Mouse (Mus musculus) heart, embryonic 16.5 days (tissue): ENCODE data around the gene Glb1l2. TPM values are rescaled to one million over a fixed set of nuclear protein-coding genes. Genes with fewer than 3 reads are reported as not detected.
A peak's percentile ranks its signal among the peaks of the same experiment; 100 is the strongest.

Experiments used
- ATAC-seq: fragments of 200-750 bp; cut with Nextera tagmentation; replicated peaks from 2 replicates; pipeline ENCODE4 v1.8.0; 2017; ENCODE audit warnings: moderate number of reproducible peaks; ENCODE audit not compliant: insufficient read depth, low FRiP score; ENCODE audit errors: extremely low read depth
- H3K27ac ChIP-seq: fragments of 300-500 bp; sonication (generic); 2 replicates; pipeline ENCODE4 v1.5.1; 2014; ENCODE audit warnings: mild to moderate bottlenecking, low read length, control low read depth, moderate library complexity
- H3K27me3 ChIP-seq: fragments of 300-500 bp; sonication (generic); 2 replicates; pipeline ENCODE4 v1.6.1; 2014; ENCODE audit warnings: low read length, mixed read lengths; ENCODE audit not compliant: control insufficient read depth, insufficient read depth
- H3K36me3 ChIP-seq: fragments of 300-500 bp; sonication (generic); 2 replicates; pipeline ENCODE4 v1.6.1; 2014; ENCODE audit not compliant: control insufficient read depth, insufficient read depth
- H3K4me1 ChIP-seq: fragments of 300-500 bp; sonication (generic); 2 replicates; pipeline ENCODE4 v1.6.1; 2014; ENCODE audit warnings: low read length, mixed read lengths; ENCODE audit not compliant: control insufficient read depth, insufficient read depth
- H3K4me2 ChIP-seq: fragments of 300-500 bp; sonication (generic); 2 replicates; pipeline ENCODE4 v1.6.1; 2014; ENCODE audit warnings: low read depth, mild to moderate bottlenecking, control low read depth, low read length
- H3K4me3 ChIP-seq: fragments of 300-500 bp; sonication (generic); 2 replicates; pipeline ENCODE4 v1.5.1; 2014; ENCODE audit warnings: mild to moderate bottlenecking, control low read depth, low read length
- H3K9ac ChIP-seq: fragments of 300-500 bp; sonication (generic); 2 replicates; pipeline ENCODE4 v1.6.1; 2014; ENCODE audit warnings: low read length, control low read depth
- H3K9me3 ChIP-seq: fragments of 300-500 bp; sonication (generic); replicated peaks from 2 replicates; pipeline ENCODE4 v1.6.1; 2016; ENCODE audit warnings: low read length; ENCODE audit not compliant: control insufficient read depth
- WGBS: fragments of 180-500 bp; shearing (Covaris S2); extraction: QIAGEN DNeasy Blood & Tissue Kit; methylation state at CpG from one replicate; pipeline ENCODE4 v1.1.7; 2014; 5-methylcytosine and 5-hydroxymethylcytosine counted together
- polyA plus RNA-seq: library from polyadenylated mRNA; unstranded; fragments of >200 nt; fragmentation: Nextera tagmentation; extraction: Ambion mirVana; gene quantifications from 2 replicates; pipeline ENCODE4 v1.2.1, GENCODE M21; 2015

The Glb1l2 gene
- polyA plus RNA-seq, 1 experiment from 2014 or later = 1.00 TPM

DNA sequence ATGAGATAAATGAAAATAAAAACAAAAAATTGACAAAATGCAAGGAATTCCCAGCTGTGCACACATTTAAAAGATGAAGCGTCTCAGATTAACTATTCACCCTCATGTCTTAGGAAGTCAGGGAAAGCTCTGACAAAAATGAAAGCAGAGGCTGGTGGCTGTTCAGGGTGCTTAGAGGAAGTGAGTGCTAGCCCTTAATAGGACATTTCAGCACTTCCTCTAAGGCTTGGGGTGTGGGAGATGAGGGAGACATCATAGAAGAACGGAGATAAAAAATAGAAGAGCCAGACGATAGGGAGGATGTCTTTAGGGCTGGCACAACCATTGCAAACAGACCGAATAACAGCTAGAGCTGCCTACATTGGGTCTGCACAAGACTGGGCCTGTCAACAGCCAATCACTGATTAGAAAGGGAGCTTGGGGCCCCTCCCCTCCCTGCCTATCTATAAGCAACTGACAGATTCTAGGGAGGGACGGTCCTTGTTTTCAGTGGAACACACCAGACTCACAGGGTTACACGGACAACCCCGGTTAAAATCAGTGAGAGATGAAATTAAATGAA lies 22.8 kb downstream of the Glb1l2 start:
- Histone ChIP-seq H3K9ac (no peak overlapping the region), H3K36me3 (no peaks in the 10 kb centered on the region), H3K4me1 (no peaks in the 10 kb centered on the region), H3K4me2 (peak overlapping the region; percentile 41), H3K27ac (no peak overlapping the region), H3K9me3 (no peaks in the 10 kb centered on the region), H3K4me3 (no peak overlapping the region), H3K27me3 (no peaks in the 10 kb centered on the region)
- no peak for ATAC-seq
- WGBS = 18% methylated on average over 7 of the region's 7 CpGs

GRCm38 (mm10) chr9:26778421-26778820 lies 27.8 kb downstream of the Glb1l2 start:
- H3K9ac ChIP-seq = no peak overlapping the region
- H3K9me3 ChIP-seq = no peaks in the 10 kb centered on the region
- H3K4me2 ChIP-seq = no peak overlapping the region
- H3K36me3 ChIP-seq = no peaks in the 10 kb centered on the region
- no peak overlapping the region for H3K27ac ChIP-seq
- H3K4me1 ChIP-seq = no peaks in the 10 kb centered on the region
- no peaks in the 10 kb centered on the region for H3K27me3 ChIP-seq
- ATAC-seq = no peak
- no peak overlapping the region for H3K4me3 ChIP-seq
- WGBS = 74% methylated on average over 7 of the region's 7 CpGs

- H3K27me3 ChIP-seq = no peaks in the 10 kb centered on the region
- WGBS = 55% methylated on average over 6 of the region's 6 CpGs
- H3K36me3 ChIP-seq = no peaks in the 10 kb centered on the region
- H3K27ac ChIP-seq = no peak overlapping the region
- H3K4me1 ChIP-seq = no peaks in the 10 kb centered on the region
- H3K9me3 ChIP-seq = no peaks in the 10 kb centered on the region
- H3K9ac ChIP-seq = no peak overlapping the region
- H3K4me3 ChIP-seq = no peak overlapping the region
- no peak overlapping the region for H3K4me2 ChIP-seq
- ATAC-seq = no peak
Measured at GRCm38 (mm10) chr9:26776122-26776902, 30.0 kb downstream of the Glb1l2 start.

DNA sequence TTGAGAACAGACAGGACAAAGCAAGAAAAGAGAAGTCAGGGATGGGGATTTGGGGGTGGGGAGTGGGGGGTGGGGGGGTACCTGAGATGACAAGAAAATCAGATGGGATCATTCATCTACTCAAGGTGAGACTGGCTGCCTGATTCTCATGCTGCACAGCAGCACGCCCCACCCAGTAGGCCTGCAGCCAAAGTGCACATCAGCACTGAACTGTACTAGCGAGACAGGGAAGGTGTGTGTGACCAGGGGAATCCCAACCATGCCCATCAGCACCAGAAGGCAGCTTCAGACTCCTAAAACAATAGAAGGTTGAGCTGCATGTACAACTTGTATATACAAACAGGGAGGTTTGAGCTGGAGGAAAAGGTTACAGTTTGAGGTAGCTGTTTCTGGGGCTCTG lies 30.6 kb downstream of the Glb1l2 start:
- 80% methylated on average over 2 of the region's 2 CpGs for WGBS

GRCm38 (mm10) chr9:26768181-26768580 lies 38.1 kb downstream of the Glb1l2 start:
- no peak overlapping the region for H3K27ac ChIP-seq
- H3K9me3 ChIP-seq = no peaks in the 10 kb centered on the region
- H3K4me3 ChIP-seq = no peak overlapping the region
- no peaks in the 10 kb centered on the region for H3K4me1 ChIP-seq
- no peak overlapping the region for H3K4me2 ChIP-seq
- no peaks in the 10 kb centered on the region for H3K27me3 ChIP-seq
- WGBS = 72% methylated on average over 3 of the region's 3 CpGs
- no peak overlapping the region for H3K9ac ChIP-seq
- no peaks in the 10 kb centered on the region for H3K36me3 ChIP-seq
- ATAC-seq = no peak

More for the DNA sequence above, 30.6 kb downstream of the Glb1l2 start:
- no peak for ATAC-seq
- no peak overlapping the region for H3K27ac ChIP-seq
- H3K36me3 ChIP-seq = no peaks in the 10 kb centered on the region
- no peaks in the 10 kb centered on the region for H3K27me3 ChIP-seq
- H3K4me1 ChIP-seq = no peaks in the 10 kb centered on the region
- no peaks in the 10 kb centered on the region for H3K9me3 ChIP-seq
- H3K4me2 ChIP-seq = no peak overlapping the region
- no peak overlapping the region for H3K9ac ChIP-seq
- no peak overlapping the region for H3K4me3 ChIP-seq

DNA sequence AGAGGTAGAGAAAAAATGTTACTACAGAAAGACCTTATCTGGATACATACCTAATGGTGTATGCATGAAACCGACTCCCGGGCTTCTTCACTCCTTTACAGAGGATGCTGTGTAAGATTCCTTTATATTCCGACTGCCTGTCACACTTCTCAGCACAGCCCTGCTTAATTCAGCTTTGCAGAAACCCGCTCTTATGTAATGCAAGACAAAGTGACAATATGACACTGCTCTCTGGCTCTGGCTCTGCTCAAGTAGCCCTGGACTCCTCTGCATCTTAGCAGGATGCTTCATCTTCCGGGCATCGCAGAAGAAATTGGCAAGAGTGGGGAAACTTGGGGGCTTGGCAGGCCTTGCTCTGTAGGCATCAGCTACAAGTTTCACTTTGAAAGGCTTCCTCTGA lies 43.8 kb downstream of the Glb1l2 start:
- Histone ChIP-seq H3K27me3 (no peaks in the 10 kb centered on the region), H3K4me2 (no peak overlapping the region), H3K4me3 (no peak overlapping the region), H3K27ac (no peak overlapping the region), H3K9me3 (no peaks in the 10 kb centered on the region), H3K36me3 (no peaks in the 10 kb centered on the region), H3K9ac (no peak overlapping the region), H3K4me1 (no peaks in the 10 kb centered on the region)
- 81% methylated on average over 6 of the region's 6 CpGs for WGBS
- ATAC-seq = no peak

GRCm38 (mm10) chr9:26760576-26760975 lies 45.7 kb downstream of the Glb1l2 start:
- 69% methylated on average over 5 of the region's 5 CpGs for WGBS
- ATAC-seq = no peak

GRCm38 (mm10) chr9:26760081-26760480 lies 46.2 kb downstream of the Glb1l2 start:
- no peak for ATAC-seq
- H3K27me3 ChIP-seq = no peaks in the 10 kb centered on the region
- no peak overlapping the region for H3K4me2 ChIP-seq
- no peaks in the 10 kb centered on the region for H3K36me3 ChIP-seq
- H3K4me1 ChIP-seq = no peaks in the 10 kb centered on the region
- H3K4me3 ChIP-seq = no peak overlapping the region
- H3K27ac ChIP-seq = no peak overlapping the region
- H3K9me3 ChIP-seq = no peaks in the 10 kb centered on the region
- no peak overlapping the region for H3K9ac ChIP-seq
- 38% methylated on average over 9 of the region's 9 CpGs for WGBS

More at GRCm38 (mm10) chr9:26760576-26760975, 45.7 kb downstream of the Glb1l2 start:
- H3K9ac ChIP-seq = no peak overlapping the region
- no peak overlapping the region for H3K27ac ChIP-seq
- H3K36me3 ChIP-seq = no peaks in the 10 kb centered on the region
- no peak overlapping the region for H3K4me2 ChIP-seq
- H3K4me3 ChIP-seq = no peak overlapping the region
- no peaks in the 10 kb centered on the region for H3K27me3 ChIP-seq
- no peaks in the 10 kb centered on the region for H3K4me1 ChIP-seq
- no peaks in the 10 kb centered on the region for H3K9me3 ChIP-seq

DNA sequence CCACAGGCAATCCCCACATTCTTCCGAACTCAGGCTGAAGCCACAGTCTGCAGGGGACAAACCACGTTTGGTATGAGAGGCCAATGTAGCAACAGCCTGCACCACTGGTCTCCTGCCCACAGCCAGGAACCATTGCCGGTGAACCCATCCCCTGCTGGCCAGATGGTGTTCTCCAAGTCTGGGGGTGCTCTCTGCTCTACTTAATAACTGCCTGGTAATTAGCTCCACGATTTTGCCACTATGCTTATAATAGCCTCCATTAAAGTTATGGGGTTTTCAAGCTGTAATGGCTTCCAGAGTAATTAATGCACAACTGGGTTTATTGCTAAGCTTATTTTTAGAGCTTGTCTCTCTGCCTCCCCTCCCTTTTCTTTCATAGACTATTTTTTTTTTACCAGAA lies 57.4 kb downstream of the Glb1l2 start:
- 69% methylated on average over 4 of the region's 4 CpGs for WGBS
- no peak for ATAC-seq
- H3K4me2 ChIP-seq = no peak overlapping the region
- H3K9ac ChIP-seq = no peak overlapping the region
- H3K36me3 ChIP-seq = no peaks in the 10 kb centered on the region
- no peaks in the 10 kb centered on the region for H3K9me3 ChIP-seq
- H3K27ac ChIP-seq = no peak overlapping the region
- H3K4me1 ChIP-seq = no peaks in the 10 kb centered on the region
- H3K4me3 ChIP-seq = no peak overlapping the region
- H3K27me3 ChIP-seq = no peaks in the 10 kb centered on the region
